Mouse (Mus musculus) kidney, postnatal 0 days (tissue): ENCODE data around the gene Gm37419. TPM values are rescaled to one million over a fixed set of nuclear protein-coding genes. Genes with fewer than 3 reads are reported as not detected.

Experiments
- ATAC-seq: fragments of 200-750 bp; cut with Nextera tagmentation; replicated peaks from 2 replicates; pipeline ENCODE4 v1.8.0; 2017; ENCODE audit warnings: low read depth, moderate number of reproducible peaks, moderate TSS enrichment, moderate library complexity; ENCODE audit not compliant: low FRiP score
- DNase-seq: peaks from one replicate; pipeline ENCODE4 v3.0.0-alpha.2; 2016; ENCODE audit warnings: low spot score
- H3K27ac ChIP-seq: fragments of 300-500 bp; sonication (generic); 2 replicates; pipeline ENCODE4 v1.5.1; 2014; ENCODE audit warnings: mild to moderate bottlenecking
- H3K27me3 ChIP-seq: fragments of 300-500 bp; sonication (generic); 2 replicates; pipeline ENCODE4 v1.6.1; 2014; ENCODE audit warnings: low read length, mixed read lengths; ENCODE audit not compliant: insufficient read depth
- H3K36me3 ChIP-seq: fragments of 300-500 bp; sonication (generic); 2 replicates; pipeline ENCODE4 v1.6.1; 2014; ENCODE audit warnings: low read length, mixed read lengths; ENCODE audit not compliant: insufficient read depth
- H3K4me1 ChIP-seq: fragments of 300-500 bp; sonication (generic); replicated peaks from 2 replicates; pipeline ENCODE4 v1.6.1; 2014; ENCODE audit warnings: antibody characterized with exemption, low read length, mixed read lengths; ENCODE audit not compliant: insufficient read depth
- H3K4me2 ChIP-seq: fragments of 300-500 bp; sonication (generic); 2 replicates; pipeline ENCODE4 v1.6.1; 2014; ENCODE audit warnings: mild to moderate bottlenecking, low read length, moderate library complexity, mixed read lengths
- H3K4me3 ChIP-seq: fragments of 300-500 bp; sonication (generic); replicated peaks from 2 replicates; pipeline ENCODE4 v1.5.1; 2014; ENCODE audit warnings: low read depth, low read length
- H3K9ac ChIP-seq: fragments of 300-500 bp; sonication (generic); 2 replicates; pipeline ENCODE4 v1.6.1; 2014; ENCODE audit warnings: low read depth, low read length
- H3K9me3 ChIP-seq: fragments of 300-500 bp; sonication (generic); replicated peaks from 2 replicates; pipeline ENCODE4 v1.6.1; 2016; ENCODE audit warnings: low read length, inconsistent platforms, mixed read lengths
- CTCF ChIP-seq: IDR thresholded peaks from 2 replicates; pipeline ENCODE4 v1.5.1; 2016; ENCODE audit warnings: antibody characterized with exemption, low read depth, mild to moderate bottlenecking, moderate library complexity
- WGBS: fragments of 180-500 bp; shearing (Covaris S2); extraction: QIAGEN DNeasy Blood & Tissue Kit; methylation state at CpG from one replicate; pipeline ENCODE4 v1.1.7; 2014; 5-methylcytosine and 5-hydroxymethylcytosine counted together
- polyA plus RNA-seq: library from polyadenylated mRNA; unstranded; fragments of >200 nt; fragmentation: Nextera tagmentation; extraction: Ambion mirVana; gene quantifications from 2 replicates; pipeline ENCODE4 v1.2.1, GENCODE M21; 2015

The Gm37419 gene
- polyA plus RNA-seq, 1 experiment from 2014 or later = not detected

GRCm38 (mm10) chr16:23991846-23992580 lies 3.7 kb downstream of the Gm37419 start:
- H3K9ac ChIP-seq = no peak overlapping the region
- H3K4me1 ChIP-seq = peaks cover 15% of the 10 kb centered on the region
- H3K27ac ChIP-seq = no peak overlapping the region
- 83% methylated on average over 14 of the region's 14 CpGs for WGBS
- H3K4me3 ChIP-seq = no peak overlapping the region
- ATAC-seq (no peak), DNase-seq (no peak)
- no peaks in the 10 kb centered on the region for H3K9me3 ChIP-seq
- H3K27me3 ChIP-seq = no peaks in the 10 kb centered on the region
- no peaks in the 10 kb centered on the region for H3K36me3 ChIP-seq
- H3K4me2 ChIP-seq = no peak overlapping the region
- TF ChIP-seq CTCF = no peak

GRCm38 (mm10) chr16:23993351-23994321 lies 5.4 kb downstream of the Gm37419 start:
- DNase-seq = peak; percentile 70

GRCm38 (mm10) chr16:23996342-23996741 lies 8.1 kb downstream of the Gm37419 start:
- peaks cover 9% of the 10 kb centered on the region; the same call in 1 of the 2 replicates for H3K4me1 ChIP-seq
- TF ChIP-seq CTCF = no peak
- no peak overlapping the region for H3K4me3 ChIP-seq
- H3K9ac ChIP-seq = no peak overlapping the region
- H3K36me3 ChIP-seq = no peaks in the 10 kb centered on the region
- DNase-seq (no peak), ATAC-seq (no peak)
- WGBS = 83% methylated on average over 7 of the region's 7 CpGs
- H3K9me3 ChIP-seq = no peaks in the 10 kb centered on the region
- no peaks in the 10 kb centered on the region for H3K27me3 ChIP-seq
- no peak overlapping the region for H3K27ac ChIP-seq
- H3K4me2 ChIP-seq = no peak overlapping the region

More at GRCm38 (mm10) chr16:23993351-23994321, 5.4 kb downstream of the Gm37419 start:
- no peak for TF ChIP-seq CTCF
- 24% methylated on average over 17 of the region's 17 CpGs for WGBS
- Histone ChIP-seq H3K4me2 (peak overlapping the region; percentile 41; the same call in 1 of the 2 replicates), H3K4me3 (no peak overlapping the region), H3K36me3 (no peaks in the 10 kb centered on the region), H3K9me3 (no peaks in the 10 kb centered on the region), H3K9ac (no peak overlapping the region), H3K27me3 (no peaks in the 10 kb centered on the region), H3K4me1 (peaks cover 15% of the 10 kb centered on the region), H3K27ac (peak overlapping the region; percentile 81)
- ATAC-seq = peak; percentile 42

GRCm38 (mm10) chr16:23997228-23997627 lies 8.9 kb downstream of the Gm37419 start:
- H3K9ac ChIP-seq = no peak overlapping the region
- ATAC-seq (no peak), DNase-seq (no peak)

GRCm38 (mm10) chr16:23997912-23998311 lies 9.6 kb downstream of the Gm37419 start:
- DNase-seq (no peak), ATAC-seq (no peak)
- WGBS = 79% methylated on average over 6 of the region's 6 CpGs
- Histone ChIP-seq H3K27ac (no peak overlapping the region), H3K4me2 (no peak overlapping the region), H3K4me1 (peaks cover 9% of the 10 kb centered on the region; the same call in 1 of the 2 replicates), H3K4me3 (no peak overlapping the region), H3K9ac (no peak overlapping the region), H3K27me3 (no peaks in the 10 kb centered on the region), H3K36me3 (no peaks in the 10 kb centered on the region), H3K9me3 (no peaks in the 10 kb centered on the region)
- no peak for TF ChIP-seq CTCF

More at GRCm38 (mm10) chr16:23997228-23997627, 8.9 kb downstream of the Gm37419 start:
- WGBS = 83% methylated on average over 3 of the region's 3 CpGs
- Histone ChIP-seq H3K4me1 (peaks cover 9% of the 10 kb centered on the region; the same call in 1 of the 2 replicates), H3K27me3 (no peaks in the 10 kb centered on the region), H3K4me2 (no peak overlapping the region), H3K36me3 (no peaks in the 10 kb centered on the region), H3K9me3 (no peaks in the 10 kb centered on the region), H3K27ac (no peak overlapping the region), H3K4me3 (no peak overlapping the region)
- TF ChIP-seq CTCF = no peak

- H3K27me3 ChIP-seq = no peaks in the 10 kb centered on the region
- no peak overlapping the region for H3K4me3 ChIP-seq
- no peak for ATAC-seq
- H3K36me3 ChIP-seq = no peaks in the 10 kb centered on the region
- no peak overlapping the region for H3K9ac ChIP-seq
- no peak overlapping the region for H3K27ac ChIP-seq
- DNase-seq = no peak
- no peak for TF ChIP-seq CTCF
- WGBS = 81% methylated on average over 8 of the region's 8 CpGs
- H3K4me1 ChIP-seq = no peaks in the 10 kb centered on the region
- H3K9me3 ChIP-seq = no peaks in the 10 kb centered on the region
- H3K4me2 ChIP-seq = no peak overlapping the region
Measured at GRCm38 (mm10) chr16:24005928-24006327, 17.6 kb downstream of the Gm37419 start.
